Mouse (Mus musculus): ENCODE results near the gene Lrrc20. TPM values are rescaled to one million over a fixed set of nuclear protein-coding genes. Genes with fewer than 3 reads are reported as not detected.

The Lrrc20 gene
- 5.4 and 5.6 TPM in 2 replicates for polyA plus RNA-seq (2015; fragmentation: Nextera tagmentation; extraction: Ambion mirVana)

- peak within 1 kb of the TSS; percentile 98 for H3K4me2 ChIP-seq
Measured at GRCm38 (mm10) chr10:61475594-61476439, at the start of gene Lrrc20. Lrrc20 (plus strand) TSS chr10:61475801.

GRCm38 (mm10) chr10:61426251-61426757 is 49.3 kb upstream of the Lrrc20 start:
- no peaks in the 10 kb centered on the region for H3K9me3 ChIP-seq
- H3K36me3 ChIP-seq, result peaks cover 14% of the 10 kb centered on the region
- H3K27ac ChIP-seq, result no peak overlapping the region
- 0 out of 2 replicates have a peak, but pooled peaks cover 4% of the 10 kb centered on the region for H3K4me1 ChIP-seq
- no peak overlapping the region for H3K4me2 ChIP-seq
- H3K4me3 ChIP-seq (replicated peaks), result no peak overlapping the region
- H3K27me3 ChIP-seq (replicated peaks), result no peaks in the 10 kb centered on the region
- no peak for ATAC-seq (ENCODE audit: insufficient read depth, low FRiP score, low read depth)
- 50% methylated on average over 2 of the region's 2 CpGs for WGBS
- H3K9ac ChIP-seq, result no peak overlapping the region

More at GRCm38 (mm10) chr10:61475594-61476439, at the start of gene Lrrc20:
- peak within 1 kb of the TSS; percentile 54 for H3K27ac ChIP-seq
- no peaks in the 10 kb centered on the region for H3K36me3 ChIP-seq
- under 1% methylated on average over 70 of the region's 70 CpGs for WGBS
- peak; percentile 99 for ATAC-seq (ENCODE audit: insufficient read depth, low FRiP score, low read depth)
- no peaks in the 10 kb centered on the region for H3K27me3 ChIP-seq (replicated peaks)
- peak within 1 kb of the TSS; percentile 84 for H3K4me3 ChIP-seq (replicated peaks)
- peak within 1 kb of the TSS; percentile 54 for H3K9ac ChIP-seq
- H3K4me1 ChIP-seq, result peaks cover 14% of the 10 kb centered on the region; the same call in 1 of the 2 replicates
- H3K9me3 ChIP-seq, result no peaks in the 10 kb centered on the region

- peaks cover 23% of the 10 kb centered on the region for H3K36me3 ChIP-seq
- no peaks in the 10 kb centered on the region for H3K27me3 ChIP-seq (replicated peaks)
- ATAC-seq (ENCODE audit: insufficient read depth, low FRiP score, low read depth), result no peak
- H3K4me2 ChIP-seq, result no peak overlapping the region
- WGBS, result 84% methylated on average over 6 of the region's 6 CpGs
- 0 out of 2 replicates have a peak, but pooled peaks cover 4% of the 10 kb centered on the region for H3K4me1 ChIP-seq
- no peak overlapping the region for H3K9ac ChIP-seq
- no peaks in the 10 kb centered on the region for H3K9me3 ChIP-seq
- no peak overlapping the region for H3K4me3 ChIP-seq (replicated peaks)
- H3K27ac ChIP-seq, result no peak overlapping the region
Measured at GRCm38 (mm10) chr10:61427951-61428350, 47.6 kb upstream of the Lrrc20 start.

GRCm38 (mm10) chr10:61428416-61428815 is 47.2 kb upstream of the Lrrc20 start:
- ATAC-seq (ENCODE audit: insufficient read depth, low FRiP score, low read depth), result no peak
- H3K36me3 ChIP-seq, result peaks cover 28% of the 10 kb centered on the region
- H3K4me1 ChIP-seq, result 0 out of 2 replicates have a peak, but pooled peaks cover 4% of the 10 kb centered on the region
- no peak overlapping the region for H3K27ac ChIP-seq
- 56% methylated on average over 4 of the region's 4 CpGs for WGBS
- no peaks in the 10 kb centered on the region for H3K27me3 ChIP-seq (replicated peaks)
- H3K4me2 ChIP-seq, result no peak overlapping the region
- no peaks in the 10 kb centered on the region for H3K9me3 ChIP-seq
- no peak overlapping the region for H3K4me3 ChIP-seq (replicated peaks)
- no peak overlapping the region for H3K9ac ChIP-seq

- peaks cover 33% of the 10 kb centered on the region for H3K36me3 ChIP-seq
- H3K4me2 ChIP-seq, result no peak overlapping the region
- no peak for ATAC-seq (ENCODE audit: insufficient read depth, low FRiP score, low read depth)
- no peaks in the 10 kb centered on the region for H3K9me3 ChIP-seq
- H3K9ac ChIP-seq, result no peak overlapping the region
- H3K27ac ChIP-seq, result no peak overlapping the region
- H3K27me3 ChIP-seq (replicated peaks), result no peaks in the 10 kb centered on the region
- 0 out of 2 replicates have a peak, but pooled peaks cover 4% of the 10 kb centered on the region for H3K4me1 ChIP-seq
- WGBS, result 92% methylated on average over 5 of the region's 5 CpGs
- no peak overlapping the region for H3K4me3 ChIP-seq (replicated peaks)
Measured at GRCm38 (mm10) chr10:61429043-61429442, 46.6 kb upstream of the Lrrc20 start.

- Histone ChIP-seq H3K4me2 (no peak overlapping the region), H3K27me3 (replicated peaks) (no peaks in the 10 kb centered on the region), H3K27ac (no peak overlapping the region), H3K4me1 (no peaks in the 10 kb centered on the region), H3K9me3 (no peaks in the 10 kb centered on the region), H3K4me3 (replicated peaks) (no peak overlapping the region), H3K9ac (no peak overlapping the region), H3K36me3 (peaks cover 39% of the 10 kb centered on the region)
- WGBS, result 91% methylated on average over 9 of the region's 9 CpGs
- ATAC-seq (ENCODE audit: insufficient read depth, low FRiP score, low read depth), result no peak
Measured at GRCm38 (mm10) chr10:61431375-61431774, 44.2 kb upstream of the Lrrc20 start.

- Histone ChIP-seq H3K36me3 (no peaks in the 10 kb centered on the region), H3K27ac (no peak overlapping the region), H3K4me2 (no peak overlapping the region), H3K4me1 (peaks cover 15% of the 10 kb centered on the region), H3K4me3 (replicated peaks) (no peak overlapping the region), H3K9ac (no peak overlapping the region), H3K9me3 (no peaks in the 10 kb centered on the region), H3K27me3 (replicated peaks) (no peaks in the 10 kb centered on the region)
- no peak for ATAC-seq (ENCODE audit: insufficient read depth, low FRiP score, low read depth)
- 93% methylated on average over 7 of the region's 7 CpGs for WGBS
Measured at GRCm38 (mm10) chr10:61440202-61440800, 35.3 kb upstream of the Lrrc20 start.

- Histone ChIP-seq H3K4me2 (no peak overlapping the region), H3K4me1 (peaks cover 16% of the 10 kb centered on the region), H3K27me3 (replicated peaks) (no peaks in the 10 kb centered on the region), H3K9me3 (no peaks in the 10 kb centered on the region), H3K4me3 (replicated peaks) (no peak overlapping the region), H3K36me3 (peaks cover 5% of the 10 kb centered on the region; the same call in 1 of the 2 replicates), H3K27ac (no peak overlapping the region), H3K9ac (no peak overlapping the region)
- WGBS, result 39% methylated on average over 6 of the region's 6 CpGs
- no peak for ATAC-seq (ENCODE audit: insufficient read depth, low FRiP score, low read depth)
Measured at GRCm38 (mm10) chr10:61443456-61443855, 32.1 kb upstream of the Lrrc20 start.

- Histone ChIP-seq H3K27ac (no peak overlapping the region), H3K4me1 (peaks cover 16% of the 10 kb centered on the region)
- WGBS, result 50% methylated on average over 1 of the region's 1 CpGs
Measured at GRCm38 (mm10) chr10:61443876-61444275, 31.7 kb upstream of the Lrrc20 start.

GRCm38 (mm10) chr10:61445016-61445415 is 30.6 kb upstream of the Lrrc20 start:
- Histone ChIP-seq H3K27ac (no peak overlapping the region), H3K9me3 (no peaks in the 10 kb centered on the region), H3K4me2 (no peak overlapping the region), H3K9ac (no peak overlapping the region), H3K27me3 (replicated peaks) (no peaks in the 10 kb centered on the region), H3K36me3 (peaks cover 9% of the 10 kb centered on the region), H3K4me1 (peaks cover 19% of the 10 kb centered on the region), H3K4me3 (replicated peaks) (no peak overlapping the region)
- ATAC-seq (ENCODE audit: insufficient read depth, low FRiP score, low read depth), result no peak
- 67% methylated on average over 3 of the region's 3 CpGs for WGBS

More at GRCm38 (mm10) chr10:61443876-61444275, 31.7 kb upstream of the Lrrc20 start:
- Histone ChIP-seq H3K9ac (no peak overlapping the region), H3K9me3 (no peaks in the 10 kb centered on the region), H3K4me2 (no peak overlapping the region), H3K36me3 (peaks cover 5% of the 10 kb centered on the region; the same call in 1 of the 2 replicates), H3K4me3 (replicated peaks) (no peak overlapping the region), H3K27me3 (replicated peaks) (no peaks in the 10 kb centered on the region)
- no peak for ATAC-seq (ENCODE audit: insufficient read depth, low FRiP score, low read depth)

GRCm38 (mm10) chr10:61447581-61448353 is 27.8 kb upstream of the Lrrc20 start:
- peaks cover 9% of the 10 kb centered on the region for H3K36me3 ChIP-seq
- no peaks in the 10 kb centered on the region for H3K27me3 ChIP-seq (replicated peaks)
- H3K27ac ChIP-seq, result no peak overlapping the region
- no peak for ATAC-seq (ENCODE audit: insufficient read depth, low FRiP score, low read depth)
- no peak overlapping the region for H3K4me2 ChIP-seq
- peaks cover 33% of the 10 kb centered on the region for H3K4me1 ChIP-seq
- no peaks in the 10 kb centered on the region for H3K9me3 ChIP-seq
- WGBS, result 85% methylated on average over 10 of the region's 10 CpGs
- no peak overlapping the region for H3K9ac ChIP-seq
- H3K4me3 ChIP-seq (replicated peaks), result no peak overlapping the region
